Mouse (Mus musculus) lung, embryonic 14.5 days (tissue): Measurements from ENCODE around the gene Glis3. TPM values are rescaled to one million over a fixed set of nuclear protein-coding genes. Genes with fewer than 3 reads are reported as not detected.

Source experiments
- ATAC-seq: fragments of 200-750 bp; cut with Nextera tagmentation; 2 replicates; pipeline ENCODE4 v1.8.0; 2017; ENCODE audit warnings: mild to moderate bottlenecking, moderate TSS enrichment, moderate library complexity; ENCODE audit not compliant: insufficient read depth
- DNase-seq: peaks from one replicate; pipeline ENCODE4 v3.0.0-alpha.2; 2015
- H3K27ac ChIP-seq: fragments of 300-500 bp; sonication (generic); 2 replicates; pipeline ENCODE4 v1.5.1; 2014; ENCODE audit warnings: low read depth, mild to moderate bottlenecking, moderate library complexity
- H3K27me3 ChIP-seq: fragments of 300-500 bp; sonication (generic); 2 replicates; pipeline ENCODE4 v1.6.1; 2014; ENCODE audit warnings: low read length, control low read depth; ENCODE audit not compliant: insufficient read depth
- H3K36me3 ChIP-seq: fragments of 300-500 bp; sonication (generic); 2 replicates; pipeline ENCODE4 v1.6.1; 2014; ENCODE audit warnings: control low read depth; ENCODE audit not compliant: insufficient read depth
- H3K4me1 ChIP-seq: fragments of 300-500 bp; sonication (generic); 2 replicates; pipeline ENCODE4 v1.6.1; 2014; ENCODE audit warnings: antibody characterized with exemption, control low read depth; ENCODE audit not compliant: insufficient read depth
- H3K4me2 ChIP-seq: fragments of 300-500 bp; sonication (generic); 2 replicates; pipeline ENCODE4 v1.6.1; 2014; ENCODE audit warnings: mild to moderate bottlenecking
- H3K4me3 ChIP-seq: fragments of 300-500 bp; sonication (generic); 2 replicates; pipeline ENCODE4 v1.5.1; 2014; ENCODE audit warnings: low read depth, low read length
- H3K9ac ChIP-seq: fragments of 300-500 bp; sonication (generic); 2 replicates; pipeline ENCODE4 v1.6.1; 2014
- H3K9me3 ChIP-seq: fragments of 300-500 bp; sonication (generic); 2 replicates; pipeline ENCODE4 v1.6.1; 2016; ENCODE audit warnings: low read depth, low read length, control low read depth
- CTCF ChIP-seq: IDR thresholded peaks from 2 replicates; pipeline ENCODE4 v1.5.1; 2016; ENCODE audit warnings: antibody characterized with exemption, low read depth
- WGBS: fragments of 180-500 bp; shearing (Covaris S2); extraction: QIAGEN DNeasy Blood & Tissue Kit; methylation state at CpG from one replicate; pipeline ENCODE4 v1.1.7; 2014; 5-methylcytosine and 5-hydroxymethylcytosine counted together
- polyA plus RNA-seq: library from polyadenylated mRNA; unstranded; fragments of >200 nt; fragmentation: Nextera tagmentation; extraction: Ambion mirVana; gene quantifications from 2 replicates; pipeline ENCODE4 v1.2.1, GENCODE M21; 2014

Glis3 gene
- polyA plus RNA-seq, 1 experiment from 2014 or later, result 4.7 TPM

DNA sequence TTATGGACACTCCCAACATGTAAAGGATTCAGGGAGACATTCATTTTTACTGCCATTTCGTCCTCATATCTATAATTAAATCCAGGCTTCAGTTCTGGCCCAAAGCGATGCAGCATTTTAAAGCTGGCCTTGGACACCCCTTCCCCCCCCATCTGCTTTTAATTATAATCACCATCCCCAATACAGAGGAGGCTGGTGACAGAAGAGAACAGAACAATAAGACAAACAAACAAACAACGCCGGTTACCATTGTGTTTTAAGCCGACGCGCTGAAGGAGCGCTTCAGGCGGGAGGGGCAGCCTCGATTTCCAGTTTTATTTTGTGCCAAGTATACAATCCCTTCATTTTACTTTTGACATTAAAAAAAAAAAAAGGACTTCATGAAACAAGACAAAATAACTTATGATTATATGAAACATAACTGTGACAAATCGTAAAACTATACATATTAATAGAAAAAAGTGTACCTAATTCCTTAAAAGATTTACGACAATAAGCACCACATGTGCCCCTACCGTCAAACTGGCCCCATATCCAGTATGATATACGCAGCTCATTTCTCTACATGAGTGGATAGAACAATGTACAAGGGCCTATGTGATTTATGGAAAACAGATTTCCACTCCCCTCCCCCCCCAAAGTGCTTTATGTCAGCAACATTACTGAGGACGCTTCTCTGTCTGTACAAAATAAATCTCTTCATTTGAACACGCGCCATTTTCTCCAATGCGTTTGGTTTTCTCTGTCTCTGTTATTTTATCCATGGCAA, 420.8 kb downstream of the Glis3 start:
- no peak for ATAC-seq
- H3K9ac ChIP-seq, result no peak overlapping the region
- no peak overlapping the region for H3K4me2 ChIP-seq
- no peaks in the 10 kb centered on the region for H3K36me3 ChIP-seq
- H3K4me3 ChIP-seq, result no peak overlapping the region
- H3K9me3 ChIP-seq, result no peaks in the 10 kb centered on the region
- H3K27me3 ChIP-seq, result no peaks in the 10 kb centered on the region
- DNase-seq, result no peak
- no peaks in the 10 kb centered on the region for H3K4me1 ChIP-seq
- no peak overlapping the region for H3K27ac ChIP-seq
- no peak for TF ChIP-seq CTCF
- WGBS, result 81% methylated on average over 18 of the region's 18 CpGs

DNA sequence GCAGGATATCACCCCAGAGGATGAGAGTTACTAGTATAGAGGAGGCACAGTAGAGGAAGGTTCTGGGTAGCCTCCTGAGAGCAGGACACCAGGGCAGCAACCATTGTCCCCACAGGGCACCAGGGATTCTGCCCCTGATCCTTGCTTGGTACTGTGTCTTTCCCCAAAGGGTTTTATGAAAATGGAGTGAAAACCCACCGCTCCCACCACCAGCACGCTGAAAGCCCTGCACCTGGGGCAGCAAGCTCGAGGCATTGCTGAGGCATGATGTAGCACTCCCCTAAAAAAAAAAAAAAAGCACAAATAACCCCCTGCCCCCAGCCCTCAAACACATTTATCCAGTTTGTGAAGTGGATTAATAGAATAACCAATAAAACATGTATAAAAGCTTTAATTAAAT, 421.4 kb downstream of the Glis3 start:
- H3K27ac ChIP-seq, result no peak overlapping the region
- no peak for ATAC-seq
- H3K36me3 ChIP-seq, result no peaks in the 10 kb centered on the region

DNA sequence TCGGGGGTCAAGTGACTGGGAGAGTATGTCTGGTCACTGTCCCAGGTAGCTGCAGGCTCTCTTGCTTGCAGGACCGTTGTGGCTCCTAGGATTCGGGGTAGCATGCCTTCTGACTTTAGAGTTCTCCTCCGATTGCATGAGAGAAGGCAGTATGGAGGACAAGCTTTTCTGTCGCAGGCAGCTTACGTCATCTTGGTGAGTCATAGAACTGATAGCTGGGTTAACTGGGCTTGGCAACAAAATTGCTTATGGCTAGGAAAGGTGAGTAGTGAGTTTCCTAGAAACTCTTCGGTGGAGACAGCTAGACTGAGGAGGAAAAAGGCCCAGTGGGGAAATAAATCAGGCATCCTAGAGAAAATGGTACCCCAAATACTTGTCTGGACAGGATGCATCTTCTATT, 432.5 kb downstream of the Glis3 start:
- Histone ChIP-seq H3K4me1 (no peaks in the 10 kb centered on the region), H3K27me3 (no peaks in the 10 kb centered on the region), H3K9me3 (no peaks in the 10 kb centered on the region), H3K36me3 (no peaks in the 10 kb centered on the region), H3K4me3 (no peak overlapping the region), H3K27ac (no peak overlapping the region), H3K4me2 (no peak overlapping the region), H3K9ac (no peak overlapping the region)
- DNase-seq (no peak), ATAC-seq (no peak)
- WGBS, result 89% methylated on average over 7 of the region's 7 CpGs
- TF ChIP-seq CTCF, result no peak

More for the DNA sequence above, 421.4 kb downstream of the Glis3 start:
- TF ChIP-seq CTCF, result no peak
- 65% methylated on average over 3 of the region's 3 CpGs for WGBS
- Histone ChIP-seq H3K4me3 (no peak overlapping the region), H3K4me1 (no peaks in the 10 kb centered on the region), H3K4me2 (no peak overlapping the region), H3K9ac (no peak overlapping the region), H3K27me3 (no peaks in the 10 kb centered on the region), H3K9me3 (no peaks in the 10 kb centered on the region)
- no peak for DNase-seq

DNA sequence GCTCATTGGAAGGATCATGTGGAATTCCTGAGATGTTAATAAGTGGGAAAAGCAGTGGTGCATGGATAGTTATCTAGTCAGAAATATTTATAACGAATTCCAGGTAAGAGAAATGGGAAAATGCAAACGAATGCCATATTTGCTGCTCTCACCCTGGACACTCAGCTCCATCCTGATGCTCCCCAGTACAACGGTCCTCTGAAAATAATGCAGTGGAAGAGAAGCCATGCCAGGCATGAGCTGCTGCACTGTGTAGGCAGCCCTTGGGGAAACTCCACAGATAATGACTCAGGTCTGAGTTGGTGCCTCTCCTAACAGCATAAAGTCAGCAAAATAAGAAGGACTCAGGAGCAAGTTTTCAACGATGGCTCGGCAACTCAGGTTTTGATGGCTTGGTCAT, 433.7 kb downstream of the Glis3 start:
- TF ChIP-seq CTCF, result no peak
- 79% methylated on average over 5 of the region's 5 CpGs for WGBS
- Histone ChIP-seq H3K4me3 (no peak overlapping the region), H3K4me1 (no peaks in the 10 kb centered on the region), H3K4me2 (no peak overlapping the region), H3K27me3 (no peaks in the 10 kb centered on the region), H3K9me3 (no peaks in the 10 kb centered on the region), H3K27ac (no peak overlapping the region), H3K9ac (no peak overlapping the region), H3K36me3 (no peaks in the 10 kb centered on the region)
- ATAC-seq (no peak), DNase-seq (no peak)

DNA sequence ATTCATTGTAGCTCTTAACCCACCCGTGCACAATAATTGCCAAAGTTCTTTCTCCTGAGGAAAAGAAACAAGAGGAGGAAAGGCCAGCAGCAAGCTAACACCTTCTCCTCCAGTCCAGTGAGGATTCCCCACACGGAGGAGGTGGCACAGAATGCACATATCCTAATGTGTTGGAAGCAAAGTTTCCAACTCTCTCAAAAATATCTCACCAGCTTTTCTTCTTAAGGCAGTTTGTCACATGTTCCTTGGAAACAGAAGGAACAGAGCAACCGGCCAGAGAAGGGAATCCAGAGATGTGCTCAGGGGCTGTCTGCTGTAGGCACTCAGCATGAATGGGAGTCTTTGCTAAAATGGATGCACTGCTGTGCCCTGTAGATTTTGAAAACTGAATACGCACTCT, 441.8 kb downstream of the Glis3 start:
- no peak overlapping the region for H3K9ac ChIP-seq
- H3K27ac ChIP-seq, result no peak overlapping the region
- H3K27me3 ChIP-seq, result no peaks in the 10 kb centered on the region
- no peak overlapping the region for H3K4me2 ChIP-seq
- TF ChIP-seq CTCF, result no peak
- 70% methylated on average over 4 of the region's 4 CpGs for WGBS
- DNase-seq (no peak), ATAC-seq (no peak)
- no peak overlapping the region for H3K4me3 ChIP-seq
- no peaks in the 10 kb centered on the region for H3K36me3 ChIP-seq
- H3K9me3 ChIP-seq, result no peaks in the 10 kb centered on the region
- H3K4me1 ChIP-seq, result no peaks in the 10 kb centered on the region

DNA sequence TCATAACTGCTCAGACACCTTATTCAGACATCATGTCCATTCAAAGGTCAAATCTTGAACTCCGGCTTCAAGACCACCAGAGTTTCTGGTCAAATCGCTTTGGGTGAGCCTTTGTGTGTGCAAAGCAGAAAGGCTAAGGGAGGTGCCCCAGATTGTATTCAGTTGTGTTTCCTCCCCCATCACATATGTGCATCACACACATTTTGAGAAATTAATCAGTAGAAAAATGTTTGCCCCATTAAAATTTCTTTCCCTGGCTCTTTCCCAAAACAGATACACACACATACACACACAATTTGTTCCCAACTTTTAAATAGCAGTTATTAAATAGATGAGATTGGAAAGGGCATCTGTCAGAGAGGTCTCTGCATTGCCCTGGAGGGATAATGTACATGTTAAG, 442.3 kb downstream of the Glis3 start:
- DNase-seq (no peak), ATAC-seq (no peak)
- no peaks in the 10 kb centered on the region for H3K36me3 ChIP-seq
- no peak overlapping the region for H3K4me3 ChIP-seq
- no peak overlapping the region for H3K4me2 ChIP-seq
- H3K27me3 ChIP-seq, result no peaks in the 10 kb centered on the region
- H3K9me3 ChIP-seq, result no peaks in the 10 kb centered on the region
- WGBS, result 100% methylated on average over 2 of the region's 2 CpGs
- no peaks in the 10 kb centered on the region for H3K4me1 ChIP-seq
- H3K27ac ChIP-seq, result no peak overlapping the region
- H3K9ac ChIP-seq, result no peak overlapping the region
- no peak for TF ChIP-seq CTCF

GRCm38 (mm10) chr19:28235571-28235970, 444.3 kb downstream of the Glis3 start:
- no peak for TF ChIP-seq CTCF
- Histone ChIP-seq H3K9ac (no peak overlapping the region), H3K4me2 (no peak overlapping the region), H3K27ac (no peak overlapping the region), H3K4me1 (no peaks in the 10 kb centered on the region), H3K36me3 (no peaks in the 10 kb centered on the region), H3K4me3 (no peak overlapping the region), H3K27me3 (no peaks in the 10 kb centered on the region), H3K9me3 (no peaks in the 10 kb centered on the region)
- DNase-seq (no peak), ATAC-seq (no peak)
- 71% methylated on average over 5 of the region's 5 CpGs for WGBS
